Mouse (Mus musculus) retina, postnatal 7 days (tissue): ENCODE data around the gene Errfi1.

ENCODE experiments used
- DNase-seq: peaks from one replicate; pipeline ENCODE4 v3.0.0-alpha.2; 2012; ENCODE audit warnings: low read depth, low spot score

The Errfi1 gene

DNA sequence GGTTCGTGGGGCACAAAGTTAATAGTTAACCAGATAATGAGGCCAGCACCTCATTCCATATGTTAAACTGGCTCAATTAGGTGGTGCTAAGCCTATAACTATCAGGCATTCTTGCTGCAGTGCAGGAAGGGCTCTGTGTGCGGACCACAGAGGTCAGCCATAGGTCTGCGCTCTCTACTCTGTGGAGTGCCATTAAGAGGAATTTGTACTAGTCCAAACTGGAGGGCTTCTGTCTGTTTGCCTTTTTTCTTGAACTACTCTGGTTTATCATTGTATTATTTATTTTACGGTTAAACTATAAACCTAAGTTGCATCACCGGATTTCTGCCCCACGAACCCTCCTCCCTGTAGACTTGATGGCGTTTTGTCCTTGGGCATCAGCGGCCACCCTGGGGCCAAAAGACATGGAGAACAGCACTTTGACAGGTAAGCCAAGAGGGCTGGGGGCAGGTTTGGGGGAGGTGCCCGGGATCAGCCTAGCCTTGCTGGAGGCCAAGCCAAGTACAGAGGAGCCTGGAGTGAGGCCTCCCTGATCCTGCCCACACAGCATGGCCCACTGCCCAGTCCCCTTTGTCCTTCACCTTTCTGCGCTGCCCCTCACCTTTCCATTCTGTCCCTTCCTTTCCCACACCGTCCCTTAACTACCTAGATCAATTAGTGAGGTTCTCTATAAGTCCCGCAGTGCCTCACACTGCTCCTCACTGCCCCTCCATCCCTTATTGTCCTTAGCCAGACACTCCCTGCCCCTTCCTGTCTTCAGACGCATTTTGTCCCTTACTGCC lies at the start of gene Errfi1:
Errfi1 (plus strand) TSS at position 240 of the 782 bp plus-strand sequence.
- DNase-seq = no peak

DNA sequence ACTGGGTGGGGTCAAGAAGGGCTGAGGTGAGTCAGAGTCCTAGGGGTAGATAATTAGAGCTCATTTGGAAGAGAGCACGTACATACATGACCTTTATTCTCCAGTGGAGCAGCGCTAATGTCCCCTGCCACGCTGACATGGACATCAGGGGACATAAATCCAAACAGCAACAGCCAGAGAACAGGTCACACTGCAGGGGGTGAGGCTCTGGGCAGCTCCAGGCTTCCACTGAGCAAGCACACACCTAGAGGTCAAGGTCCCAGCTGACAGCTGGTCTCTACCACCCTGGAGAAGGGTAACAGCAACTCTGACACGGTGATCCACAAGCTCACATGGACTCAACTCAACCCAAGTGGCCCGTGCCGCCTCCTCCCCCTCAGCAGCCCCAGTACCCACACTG lies 49.5 kb upstream of the Errfi1 start:
- no peak for DNase-seq

DNA sequence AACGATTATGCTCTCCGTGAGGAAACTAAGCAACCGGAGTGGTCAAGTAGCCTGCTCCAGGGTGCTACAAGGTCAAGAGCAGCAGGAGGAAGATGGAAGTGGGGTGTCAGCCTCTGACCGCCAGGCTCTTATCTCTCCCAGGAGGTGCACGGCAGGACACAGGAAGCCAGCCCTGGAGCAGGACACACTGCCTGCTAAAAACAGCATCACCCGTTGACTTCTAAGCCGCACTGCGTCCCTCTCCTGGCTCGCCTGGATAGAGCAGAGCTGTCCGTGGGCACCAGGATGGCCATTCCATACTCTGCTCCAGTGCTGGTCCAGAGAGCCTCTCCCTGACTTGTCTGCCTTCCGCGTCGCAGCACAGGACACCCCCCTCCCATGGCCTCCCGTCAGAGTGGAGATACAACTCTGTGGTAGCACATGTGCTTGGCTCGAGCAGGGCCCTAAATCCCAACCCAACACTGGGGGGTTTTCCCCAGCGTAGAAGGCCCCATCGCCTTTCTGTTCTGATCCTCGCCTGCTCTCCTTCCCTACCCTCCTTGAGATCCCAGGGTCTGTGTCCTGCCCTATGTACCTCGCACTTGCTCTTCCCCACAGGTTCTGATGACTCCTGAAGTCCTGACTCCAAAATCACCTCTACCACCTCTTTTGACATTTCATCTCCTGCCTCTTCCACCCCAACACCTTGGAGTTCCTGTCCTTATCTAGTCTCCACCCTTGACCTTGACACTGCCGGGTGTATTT lies 45.8 kb upstream of the Errfi1 start:
- DNase-seq = no peak

DNA sequence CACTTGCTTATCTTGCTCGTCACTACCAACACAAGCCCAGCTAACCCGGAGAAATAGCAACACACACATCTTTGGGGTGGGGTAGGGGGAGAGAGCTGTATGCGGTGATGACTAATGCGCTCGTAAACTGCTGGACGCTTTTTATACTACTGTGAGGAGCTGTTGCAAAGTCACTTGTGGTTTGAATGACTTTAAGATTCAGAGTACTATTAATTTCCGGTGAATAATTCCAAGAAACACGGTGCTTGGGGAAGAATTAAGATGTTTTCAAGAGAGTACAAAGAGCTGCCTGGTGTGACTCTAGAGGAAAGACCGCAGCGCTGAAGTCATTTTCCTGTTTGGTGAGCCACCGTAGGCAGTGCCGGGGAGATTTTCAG lies 45.3 kb upstream of the Errfi1 start:
- no peak for DNase-seq

DNA sequence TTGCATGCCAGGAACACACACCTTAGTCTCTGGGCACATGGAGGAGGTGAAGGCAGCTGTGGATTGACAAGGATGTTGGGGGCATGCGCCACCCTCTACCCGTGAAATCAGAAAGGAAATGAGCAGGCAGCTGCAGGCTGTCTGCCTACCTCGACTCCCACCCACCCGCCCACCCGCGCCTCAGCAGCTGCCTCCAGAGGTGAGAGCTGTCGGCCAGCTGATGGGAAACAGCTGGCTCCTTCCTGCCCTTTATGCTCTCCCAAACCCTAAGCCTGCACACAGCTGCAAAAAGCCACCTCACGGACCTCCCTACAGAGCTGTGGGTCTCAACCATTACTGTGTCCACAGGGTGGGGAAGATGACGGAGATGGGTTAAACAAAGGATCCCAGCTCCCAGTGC lies 44.4 kb upstream of the Errfi1 start:
- no peak for DNase-seq

DNA sequence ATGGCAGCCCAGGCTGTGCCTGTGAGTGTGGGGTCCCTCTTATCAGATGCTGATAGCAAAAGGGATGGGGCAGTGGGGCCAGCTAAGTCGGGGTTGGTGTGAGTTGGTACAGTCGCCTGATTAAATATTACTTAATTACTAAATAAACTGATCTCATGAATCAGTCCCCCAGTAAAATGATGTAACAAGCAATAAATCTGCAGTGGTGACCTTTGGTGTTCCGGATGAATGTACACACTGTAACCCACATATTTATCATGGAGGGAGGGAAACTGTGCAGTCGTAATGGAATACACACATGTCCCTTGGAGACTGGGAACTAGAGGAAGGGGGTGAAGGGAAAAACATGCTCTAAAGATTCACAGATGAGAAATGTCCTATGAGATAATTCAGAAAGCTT lies 38.6 kb upstream of the Errfi1 start:
- DNase-seq = no peak

DNA sequence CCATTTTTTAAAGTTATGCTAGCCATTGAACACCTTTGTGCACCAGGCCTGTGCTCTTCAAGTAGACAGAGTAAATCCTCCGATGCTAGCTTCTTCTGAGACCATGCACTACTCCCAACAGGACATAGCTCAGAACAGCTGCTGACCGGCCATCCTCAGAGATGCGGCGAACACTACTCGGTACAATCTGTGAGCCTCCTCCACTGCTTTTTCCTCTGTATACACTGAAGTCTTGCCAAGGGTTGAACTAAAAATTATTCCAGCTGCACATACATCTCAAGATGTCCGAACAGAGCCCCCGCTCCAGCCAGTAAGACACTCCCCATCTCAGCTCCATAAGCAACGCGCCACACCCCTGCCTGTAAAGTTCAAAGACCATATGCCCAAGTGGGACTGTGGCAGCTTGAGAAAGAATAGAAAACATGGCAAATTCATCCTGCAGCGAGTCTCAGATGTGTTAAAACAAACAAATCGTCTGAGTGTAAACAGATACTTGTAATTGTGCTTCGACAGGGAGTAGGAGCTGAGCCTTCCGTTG lies 37.2 kb upstream of the Errfi1 start:
- DNase-seq = no peak

DNA sequence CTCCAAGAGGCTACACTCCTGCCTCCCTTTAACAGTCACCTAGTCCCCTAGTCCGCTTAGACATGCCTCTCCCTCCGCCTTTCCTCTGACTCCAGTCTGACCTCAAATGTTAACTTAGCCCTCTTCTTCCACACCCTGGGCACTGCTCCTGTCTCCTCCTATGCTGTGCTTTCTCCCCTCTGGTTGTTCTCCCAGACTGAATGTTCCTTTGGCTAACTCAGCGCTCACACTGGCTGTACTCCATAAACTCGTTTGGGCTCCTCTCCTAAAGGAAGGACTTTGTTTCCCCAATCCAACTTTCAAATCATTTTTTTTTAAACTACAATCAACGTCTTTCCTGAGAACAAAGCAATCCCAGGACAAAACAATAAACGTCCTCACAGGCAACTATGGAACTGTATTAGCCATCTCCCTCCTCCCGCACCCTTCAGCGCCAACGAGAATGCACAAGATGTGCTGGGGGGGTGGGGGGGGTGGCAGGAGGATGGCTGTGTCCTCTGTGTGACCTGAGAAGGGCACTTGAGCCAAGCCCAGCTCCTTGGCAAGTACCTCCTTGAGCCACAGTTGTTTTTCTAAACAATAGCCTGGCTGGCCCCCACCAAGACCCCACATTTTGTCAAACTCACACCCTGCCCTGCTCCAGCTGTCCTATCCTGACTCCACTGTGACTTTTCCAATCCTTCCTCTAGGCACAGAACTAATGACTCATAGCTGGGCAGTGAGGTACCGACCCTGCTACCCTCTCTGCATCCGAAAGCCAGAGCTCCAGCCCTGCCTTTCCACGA lies 34.4 kb upstream of the Errfi1 start:
- no peak for DNase-seq

DNA sequence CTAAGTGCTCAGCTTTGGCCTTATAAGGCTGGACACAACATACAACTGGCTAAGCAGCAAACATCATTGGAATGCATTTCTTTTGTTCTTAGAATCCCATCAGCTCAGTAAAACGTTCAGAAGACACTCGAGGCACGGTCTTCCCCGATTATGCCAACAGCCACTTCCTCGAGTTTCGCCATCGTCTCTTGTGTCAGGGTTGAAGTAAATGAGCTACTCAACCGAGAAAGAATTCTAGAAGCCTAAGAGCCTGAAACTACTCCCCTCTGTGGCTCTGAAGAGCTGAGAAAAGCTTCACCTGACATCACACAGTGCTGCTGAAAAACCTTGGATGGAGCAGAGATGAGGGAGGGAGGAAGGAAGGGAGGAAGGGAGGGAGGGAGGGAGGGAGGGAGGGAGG lies 32.3 kb upstream of the Errfi1 start:
- DNase-seq = no peak

DNA sequence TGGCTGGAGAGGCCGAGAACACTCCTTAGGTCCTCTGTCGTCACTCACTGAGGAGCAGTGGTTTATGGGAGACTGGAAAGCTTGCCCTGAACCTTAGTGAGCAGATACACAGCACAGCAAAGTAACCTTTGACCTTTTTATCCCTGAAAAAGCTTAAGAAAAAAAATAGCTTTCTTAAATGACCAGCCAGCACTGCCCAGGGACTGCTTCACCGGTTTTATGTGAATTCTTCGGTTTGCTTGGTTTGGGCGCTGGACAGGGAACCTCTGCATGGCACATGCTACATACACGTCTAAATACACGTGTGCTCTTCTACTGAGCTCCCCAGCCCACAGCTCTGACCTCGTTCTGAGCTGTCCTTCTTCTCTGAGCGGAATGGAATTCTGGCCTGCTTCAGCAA lies 31.1 kb upstream of the Errfi1 start:
- DNase-seq = no peak

DNA sequence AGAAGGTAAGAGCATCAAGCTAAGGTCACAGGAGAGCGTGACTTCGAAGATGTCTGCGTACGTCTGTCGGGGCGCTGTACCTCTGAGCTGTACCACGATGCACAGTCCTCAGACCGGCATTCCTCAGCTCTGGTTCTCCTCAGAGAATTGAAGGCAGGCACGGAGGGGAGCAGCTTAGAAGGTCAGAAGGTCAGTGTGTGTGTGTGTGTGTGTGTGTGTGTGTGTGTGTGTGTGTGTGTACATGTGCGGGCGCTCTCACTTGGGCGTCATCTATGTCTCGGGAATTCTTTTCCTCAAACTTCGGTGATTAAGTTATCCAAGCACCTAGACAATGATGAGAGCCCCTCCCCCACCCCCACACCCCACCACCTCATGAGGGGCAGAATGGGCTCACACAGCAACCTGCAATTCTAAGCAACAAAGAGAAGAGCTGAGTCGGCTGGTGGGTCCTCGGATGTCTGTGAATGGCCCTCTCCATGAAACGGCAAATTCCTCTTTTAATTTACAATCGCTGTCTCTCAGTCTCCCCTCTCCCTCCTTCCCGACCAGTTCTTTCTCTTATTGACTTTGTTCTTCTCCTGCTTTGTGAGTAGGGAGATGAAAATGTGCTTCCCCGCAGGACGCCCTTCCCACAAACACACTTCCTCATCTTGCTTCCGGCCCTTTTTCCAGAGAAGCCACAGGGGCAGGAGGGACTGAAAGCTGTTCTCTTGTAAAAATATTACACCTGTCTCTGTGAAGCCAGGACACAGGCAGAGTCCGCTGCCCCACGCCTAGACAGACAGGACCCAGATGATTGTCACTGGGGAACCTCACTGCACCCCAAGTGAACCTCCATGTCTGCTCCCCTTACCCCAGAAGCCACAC lies 29.9 kb upstream of the Errfi1 start:
- DNase-seq = no peak

DNA sequence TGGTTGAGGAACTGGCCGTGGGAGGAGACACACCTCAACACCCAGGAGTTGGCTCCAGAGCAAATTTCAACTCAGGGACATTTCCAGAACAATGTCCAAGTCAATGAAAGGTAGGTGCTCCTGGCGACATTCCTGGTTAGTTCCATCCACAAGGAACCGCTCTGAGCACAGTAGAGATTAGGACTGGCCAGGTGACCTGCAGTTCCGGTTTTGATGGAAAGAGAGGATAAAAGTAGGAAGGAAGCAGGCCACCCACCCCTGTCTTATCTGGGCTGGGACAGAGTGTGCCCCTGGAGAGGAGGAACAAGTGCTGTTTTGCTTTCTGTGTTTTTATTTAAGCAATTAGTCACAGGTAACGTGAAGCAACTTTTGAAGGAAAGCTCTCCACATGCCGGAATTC lies 28.8 kb upstream of the Errfi1 start:
- no peak for DNase-seq

DNA sequence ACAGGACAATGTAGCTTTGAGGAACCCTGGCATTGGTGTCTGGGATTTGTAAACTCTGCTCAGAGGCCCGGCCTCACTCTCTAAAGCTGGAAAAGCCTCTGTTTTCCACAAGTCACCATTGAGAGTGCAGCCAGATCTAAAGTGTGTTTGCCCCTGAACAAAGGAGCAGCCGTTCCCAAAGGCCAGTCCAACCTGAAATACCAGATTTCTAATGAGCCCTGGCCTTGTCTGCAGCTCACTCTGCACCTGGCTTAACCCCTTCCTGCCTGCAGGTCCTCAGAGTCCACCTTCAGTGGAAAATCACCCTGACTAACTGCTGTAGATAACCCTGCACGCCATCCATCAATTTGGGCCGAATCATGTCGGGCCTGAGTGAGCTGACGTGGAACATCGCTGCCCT lies 28.2 kb upstream of the Errfi1 start:
- DNase-seq = no peak

DNA sequence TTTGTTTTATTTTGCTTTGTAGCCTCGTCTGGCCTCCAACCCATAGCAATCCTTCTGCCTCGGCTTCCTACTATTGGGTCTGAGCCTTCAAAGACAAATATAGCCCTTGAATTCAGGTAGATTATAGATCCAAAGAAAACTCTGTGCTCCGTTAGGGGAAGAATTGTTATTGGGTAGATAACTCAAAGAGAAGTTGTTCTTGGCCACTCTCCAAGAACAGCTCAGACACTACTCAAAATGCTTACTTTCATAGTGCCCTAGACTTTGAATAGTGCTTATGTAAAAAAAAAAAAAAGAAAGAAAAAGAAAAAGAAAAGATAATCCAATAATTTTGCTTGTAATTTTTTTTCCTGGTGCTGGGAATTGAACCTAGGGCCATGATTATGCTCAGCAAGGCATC lies 22.4 kb upstream of the Errfi1 start:
- no peak for DNase-seq

DNA sequence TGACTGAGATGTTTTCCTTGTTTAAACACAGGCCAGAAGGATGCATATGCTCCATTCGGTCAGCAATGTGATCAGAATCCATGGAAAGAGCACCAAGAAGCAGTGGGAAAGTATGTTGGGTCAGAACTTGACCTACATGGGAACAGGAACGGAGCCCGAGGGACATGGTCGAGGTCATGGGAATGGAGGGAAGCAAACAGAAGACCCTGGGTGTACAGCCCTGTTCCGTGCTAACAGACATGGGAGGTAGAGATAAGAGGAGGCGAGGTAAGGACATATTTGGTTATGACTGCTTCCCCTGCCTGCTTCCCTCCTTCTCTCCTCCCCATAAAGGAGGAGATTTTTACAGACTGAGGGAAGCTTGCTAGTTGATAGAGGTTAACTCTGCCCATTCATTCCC lies 21.8 kb upstream of the Errfi1 start:
- no peak for DNase-seq

DNA sequence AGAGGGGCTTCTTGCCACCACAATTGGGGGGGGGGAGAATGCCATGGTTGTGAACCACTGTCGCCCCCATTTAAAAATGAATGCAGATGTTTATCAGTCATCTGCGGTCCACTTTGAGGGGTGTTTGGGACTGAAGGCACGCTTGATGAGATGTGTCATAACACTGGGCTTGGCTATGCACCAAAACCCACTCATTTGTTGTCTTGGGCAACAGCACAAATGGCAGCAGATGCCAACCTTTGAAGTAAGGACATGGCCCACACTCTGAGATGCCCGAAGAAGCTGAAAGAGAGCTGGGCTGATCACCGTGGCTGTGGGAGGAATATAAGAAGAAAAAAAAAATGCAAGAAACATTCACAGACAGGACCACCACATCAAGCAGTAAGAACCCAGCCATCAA lies 18.6 kb upstream of the Errfi1 start:
- no peak for DNase-seq

DNA sequence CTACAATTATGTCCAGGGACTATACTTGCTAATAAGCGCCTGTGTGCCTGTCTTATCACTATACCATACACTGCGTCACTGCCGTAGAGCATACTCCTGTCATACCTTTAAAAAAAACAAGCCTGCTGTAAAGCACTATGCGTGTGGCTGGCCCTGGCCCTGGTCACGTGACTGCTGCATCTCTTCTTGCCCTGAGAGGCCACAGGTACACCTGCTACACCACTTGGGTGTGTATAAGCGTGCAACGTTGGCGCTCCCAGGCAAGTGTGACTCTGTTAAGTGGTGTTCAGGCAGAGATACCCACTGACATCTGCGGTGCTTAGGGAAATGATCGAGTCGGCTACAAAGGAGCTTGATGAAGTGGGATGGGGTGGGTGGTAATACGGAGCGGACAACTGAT lies 17.5 kb upstream of the Errfi1 start:
- no peak for DNase-seq

DNA sequence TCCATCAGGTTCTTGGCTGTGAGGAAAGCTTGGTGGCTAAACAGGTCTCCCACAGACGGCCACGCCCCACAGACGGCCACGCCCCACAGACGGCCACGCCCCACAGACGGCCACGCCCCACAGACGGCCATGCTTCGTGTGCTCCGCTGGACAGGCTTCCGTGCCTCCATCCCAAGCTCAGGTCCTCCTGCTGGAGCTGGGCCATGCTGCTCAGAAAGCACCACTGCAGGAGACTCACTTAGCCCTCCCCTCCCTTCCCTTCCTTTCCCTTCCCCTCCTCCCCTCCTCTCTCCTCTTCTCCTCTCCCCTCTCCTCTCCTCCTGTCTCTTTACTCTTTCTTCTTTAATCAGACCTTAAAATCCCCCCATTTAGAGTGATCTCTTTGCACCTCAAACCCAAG lies 16.8 kb upstream of the Errfi1 start:
- DNase-seq = no peak

DNA sequence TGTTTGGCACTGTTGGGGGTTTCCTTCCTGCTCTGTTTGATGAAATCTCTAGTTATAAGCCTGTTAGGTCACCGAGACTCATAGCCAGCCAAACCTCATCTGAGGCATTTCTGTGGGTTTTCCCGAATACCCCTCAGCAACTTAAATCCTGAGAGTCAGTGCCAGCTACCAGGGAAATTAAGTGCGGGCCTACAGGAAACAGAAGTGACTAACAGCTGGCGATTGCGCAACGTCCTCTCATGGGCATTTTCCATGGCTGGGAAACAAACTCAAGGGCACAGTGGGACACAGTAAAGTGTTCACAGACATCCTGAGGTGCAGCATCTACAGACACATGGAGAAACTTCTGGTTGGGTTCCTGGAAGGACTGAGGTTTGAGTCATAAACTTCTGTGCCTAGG lies 16.3 kb upstream of the Errfi1 start:
- no peak for DNase-seq

DNA sequence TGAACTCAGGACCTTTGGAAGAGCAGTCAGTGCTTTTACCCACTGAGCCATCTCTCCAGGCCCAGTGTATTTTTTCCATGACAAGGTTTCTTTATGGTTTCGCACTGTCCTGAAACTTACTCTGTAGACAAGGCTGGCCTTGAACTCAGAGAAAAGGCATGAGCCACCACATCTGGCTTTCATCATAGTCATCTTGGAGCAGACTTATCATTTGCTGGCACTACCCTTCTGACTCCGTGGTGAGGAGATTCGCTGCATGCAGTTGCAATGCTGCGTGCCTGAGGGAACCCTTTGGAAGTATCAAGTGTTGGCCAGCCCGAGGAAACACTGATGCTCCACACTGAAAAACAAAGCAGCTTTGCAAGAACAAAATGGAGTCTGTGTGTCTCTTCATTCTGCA lies 11.7 kb upstream of the Errfi1 start:
- no peak for DNase-seq

DNA sequence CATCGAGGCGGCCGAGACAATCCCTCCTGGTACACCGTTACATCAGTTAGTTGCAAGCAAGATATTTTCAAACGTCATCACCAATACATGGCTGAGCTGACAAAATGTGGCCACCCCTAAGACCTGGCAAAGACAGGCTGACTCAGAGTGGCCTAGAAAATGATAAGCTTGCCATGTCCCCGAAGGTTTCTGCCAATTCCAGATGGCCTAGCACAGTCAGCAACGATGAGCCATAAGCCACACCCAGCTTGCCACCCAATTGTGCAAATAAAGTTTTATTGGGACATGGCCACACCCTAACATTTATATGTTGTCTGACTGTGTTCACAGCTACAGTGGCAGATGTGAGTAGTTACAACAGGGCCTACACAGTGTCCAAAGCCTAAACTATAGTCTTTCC lies 10.5 kb upstream of the Errfi1 start:
- DNase-seq = no peak
